Comparison of ENCODE assay signal across 20 mouse cellular contexts in the genomic region with DNA sequence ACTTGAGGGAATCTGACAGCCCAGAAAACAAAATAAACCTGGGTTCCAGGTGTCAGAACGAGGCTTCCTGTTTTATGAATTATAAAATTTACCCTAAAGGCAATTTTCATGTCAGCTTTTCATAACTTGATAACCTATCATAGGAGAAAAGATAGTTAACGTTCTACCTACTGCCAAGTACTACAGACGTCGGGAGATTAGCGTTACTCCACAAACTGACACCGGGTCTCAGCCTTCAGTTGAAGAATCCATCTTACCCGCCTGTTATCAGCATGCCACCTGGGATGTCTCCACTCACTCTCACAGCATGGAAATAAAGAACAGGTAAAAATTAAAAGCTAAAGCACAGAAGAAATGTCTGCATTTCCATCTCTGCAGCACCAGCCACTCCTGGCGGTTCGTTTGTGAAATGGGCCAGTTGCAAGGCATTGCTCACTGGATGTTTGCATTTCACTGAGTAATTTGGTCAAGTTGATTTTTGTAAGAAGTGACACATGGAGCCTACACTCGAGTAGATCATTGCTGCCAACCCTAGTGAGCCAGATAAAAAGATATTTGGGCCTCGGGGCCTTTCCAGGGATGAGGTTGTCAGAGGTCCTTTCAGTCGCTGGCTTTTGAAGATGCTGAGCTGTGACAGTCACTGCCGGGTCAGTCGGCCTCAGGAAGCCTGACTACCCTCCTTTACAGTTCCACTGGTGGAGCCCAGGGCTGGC. TPM values are rescaled to one million over a fixed set of nuclear protein-coding genes. Genes with fewer than 3 reads are reported as not detected.
DNase-seq lines count a peak whose midpoint lies in the region; ATAC-seq lines count a peak whose summit lies in the region.
"Had no signal": no experiment of that assay in that cellular context is flagged by ENCODE, and none has a peak within 500 bp of the region (broad histone marks: within the 10 kb centered on the region; RNA-seq: fewer than 3 reads in every experiment).

No protein-coding gene starts in this region.

- peaks cover 2% of the 10 kb centered on the region; the same call in 1 of the 2 replicates for H3K36me3 ChIP-seq in liver, embryonic 11.5 days (ENCODE audit: control insufficient read depth, insufficient read depth, low read length)
- H3K36me3 ChIP-seq in hindbrain, embryonic 16.5 days (ENCODE audit: control insufficient read depth, insufficient read depth, low read length) = no peaks in the 10 kb centered on the region
- H3K36me3 ChIP-seq: embryonic facial prominence, embryonic 12.5 days; forebrain, embryonic 12.5 days; heart, embryonic 15.5 days; hindbrain, embryonic 13.5 days had no signal

- no peaks in the 10 kb centered on the region for H3K9me3 ChIP-seq in liver, embryonic 11.5 days (ENCODE audit: control insufficient read depth, low read length)
- H3K9me3 ChIP-seq in hindbrain, embryonic 16.5 days (ENCODE audit: control insufficient read depth, low read length) = no peaks in the 10 kb centered on the region
- H3K9me3 ChIP-seq: embryonic facial prominence, embryonic 12.5 days; forebrain, embryonic 12.5 days; heart, embryonic 15.5 days; hindbrain, embryonic 13.5 days had no signal

- no peaks in the 10 kb centered on the region for H3K27me3 ChIP-seq in liver, embryonic 11.5 days (replicated peaks; ENCODE audit: control insufficient read depth, insufficient read depth, low read length)
- no peaks in the 10 kb centered on the region for H3K27me3 ChIP-seq in hindbrain, embryonic 16.5 days (replicated peaks; ENCODE audit: control insufficient read depth, insufficient read depth, low read length)
- H3K27me3 ChIP-seq: embryonic facial prominence, embryonic 12.5 days; forebrain, embryonic 12.5 days; heart, embryonic 15.5 days; hindbrain, embryonic 13.5 days had no signal

- no peak overlapping the region for H3K4me2 ChIP-seq in liver, embryonic 11.5 days
- H3K4me2 ChIP-seq in hindbrain, embryonic 16.5 days (ENCODE audit: low read length) = no peak overlapping the region
- H3K4me2 ChIP-seq: embryonic facial prominence, embryonic 12.5 days; forebrain, embryonic 12.5 days; heart, embryonic 15.5 days; hindbrain, embryonic 13.5 days had no signal

- ATAC-seq in liver, embryonic 11.5 days (replicated peaks; ENCODE audit: low FRiP score) = no peak
- ATAC-seq in hindbrain, embryonic 16.5 days = no peak
- ATAC-seq: forebrain, postnatal 0 days had no signal

- whole genome bisulfite sequencing in liver, embryonic 11.5 days = 64% methylated on average over 14 of the region's 14 CpGs
- 81% methylated on average over 14 of the region's 14 CpGs for WGBS in hindbrain, embryonic 16.5 days

- no peak overlapping the region for H3K27ac ChIP-seq in liver, embryonic 11.5 days (ENCODE audit: low read depth, low read length)
- no peak overlapping the region for H3K27ac ChIP-seq in hindbrain, embryonic 16.5 days (ENCODE audit: low read depth, low read length)
- H3K27ac ChIP-seq: embryonic facial prominence, embryonic 12.5 days; forebrain, embryonic 12.5 days; heart, embryonic 15.5 days; hindbrain, embryonic 13.5 days had no signal

- DNase-seq in heart, adult 11 months = peak; percentile 66
- DNase-seq in heart, adult 18-20 months = no peak
- peak; percentile 26 for DNase-seq in liver, embryonic 11.5 days (ENCODE audit: low spot score)
- DNase-seq in liver = no peak
- peak; percentile 71 for DNase-seq in Muller cell, postnatal 12 days (ENCODE audit: inconsistent ontology term)
- DNase-seq in embryo, embryonic 9.5 days (ENCODE audit: extremely low spot score) = no peak
- DNase-seq: adrenal gland, adult 8-10 months; adrenal gland, postnatal 36 days; cerebellum, adult 11 months; cerebellum, adult 8-10 months; cerebellum, postnatal 14 days; embryo, embryonic 11 days; forebrain, postnatal 0 days; gastrocnemius, postnatal 14 days; heart, postnatal 14 days had no signal

- no peak overlapping the region for H3K4me3 ChIP-seq in liver, embryonic 11.5 days (ENCODE audit: low read depth, low read length)
- H3K4me3 ChIP-seq in hindbrain, embryonic 16.5 days (ENCODE audit: low read length) = no peak overlapping the region
- H3K4me3 ChIP-seq: embryonic facial prominence, embryonic 12.5 days; forebrain, embryonic 12.5 days; heart, embryonic 15.5 days; hindbrain, embryonic 13.5 days had no signal

- no peaks in the 10 kb centered on the region; the same call in 1 of the 2 replicates for H3K4me1 ChIP-seq in liver, embryonic 11.5 days (replicated peaks; ENCODE audit: control insufficient read depth, insufficient read depth, low read length)
- H3K4me1 ChIP-seq in hindbrain, embryonic 16.5 days (ENCODE audit: control insufficient read depth, insufficient read depth, low read depth, low read length) = no peaks in the 10 kb centered on the region
- H3K4me1 ChIP-seq: embryonic facial prominence, embryonic 12.5 days; forebrain, embryonic 12.5 days; hindbrain, embryonic 13.5 days had no signal

- no peak overlapping the region for H3K9ac ChIP-seq in liver, embryonic 11.5 days (ENCODE audit: low read depth, low read length)
- H3K9ac ChIP-seq in hindbrain, embryonic 16.5 days (ENCODE audit: low read depth, low read length) = no peak overlapping the region
- H3K9ac ChIP-seq: embryonic facial prominence, embryonic 12.5 days; forebrain, embryonic 12.5 days; forebrain, postnatal 0 days; heart, embryonic 15.5 days; hindbrain, embryonic 13.5 days had no signal

RNA-seq across cellular contexts. Expression of a gene that starts 9.6 kb away (rescaled TPM):
- total RNA-seq in heart, adult 18-20 months (2021) = 1 to 10 TPM; 4.3 to 5.6 TPM
- polyA plus RNA-seq in liver, embryonic 11.5 days (2014; fragmentation: Nextera tagmentation; extraction: Ambion mirVana) = 7.5 and 8.5 TPM in 2 replicates
- 4.7 and 6.2 TPM in 2 replicates for polyA plus RNA-seq in hindbrain, embryonic 16.5 days (2015; fragmentation: Nextera tagmentation; extraction: Ambion mirVana)

Comparison
In these comparisons a context has a peak if more than half of its experiments do, and no peak if none do; other contexts are left out.
1. DNase-seq: peak in heart, adult 11 months (single experiment), liver, embryonic 11.5 days (single experiment) and Muller cell, postnatal 12 days (single experiment); none in heart, adult 18-20 months (0 of 2), liver (single experiment) and embryo, embryonic 9.5 days (single experiment).